Mouse (Mus musculus) forebrain, embryonic 11.5 days (tissue): Measurements from ENCODE around the gene Znrd1as. TPM values are rescaled to one million over a fixed set of nuclear protein-coding genes. Genes with fewer than 3 reads are reported as not detected.

ENCODE experiments used
- ATAC-seq: fragments of 200-750 bp; cut with Nextera tagmentation; replicated peaks from 2 replicates; pipeline ENCODE4 v1.8.0; 2017; ENCODE audit warnings: moderate TSS enrichment; ENCODE audit not compliant: low FRiP score
- DNase-seq: peaks from one replicate; pipeline ENCODE4 v3.0.0-alpha.2; 2017; ENCODE audit warnings: low spot score
- H3K27ac ChIP-seq: fragments of 300-500 bp; sonication (generic); 2 replicates; pipeline ENCODE4 v1.5.1; 2014; ENCODE audit warnings: low read depth, low read length
- H3K27me3 ChIP-seq: fragments of 300-500 bp; sonication (generic); 2 replicates; pipeline ENCODE4 v1.6.1; 2014; ENCODE audit warnings: mild to moderate bottlenecking, low read length, mixed read lengths; ENCODE audit not compliant: control insufficient read depth, insufficient read depth
- H3K36me3 ChIP-seq: fragments of 300-500 bp; sonication (generic); 2 replicates; pipeline ENCODE4 v1.6.1; 2014; ENCODE audit warnings: mild to moderate bottlenecking, low read length, moderate library complexity, mixed read lengths; ENCODE audit not compliant: control insufficient read depth, insufficient read depth
- H3K4me1 ChIP-seq: fragments of 300-500 bp; sonication (generic); replicated peaks from 2 replicates; pipeline ENCODE4 v1.6.1; 2014; ENCODE audit warnings: low read length, mixed read lengths; ENCODE audit not compliant: control insufficient read depth, insufficient read depth
- H3K4me2 ChIP-seq: fragments of 300-500 bp; sonication (generic); 2 replicates; pipeline ENCODE4 v1.6.1; 2014; ENCODE audit warnings: low read depth, mild to moderate bottlenecking, low read length, moderate library complexity, mixed read lengths; ENCODE audit not compliant: severe bottlenecking
- H3K4me3 ChIP-seq: fragments of 300-500 bp; sonication (generic); 2 replicates; pipeline ENCODE4 v1.5.1; 2014; ENCODE audit warnings: low read depth, low read length
- H3K9ac ChIP-seq: fragments of 300-500 bp; sonication (generic); 2 replicates; pipeline ENCODE4 v1.6.1; 2014; ENCODE audit warnings: low read length
- H3K9me3 ChIP-seq: fragments of 300-500 bp; sonication (generic); 2 replicates; pipeline ENCODE4 v1.6.1; 2016; ENCODE audit warnings: low read length, mixed read lengths; ENCODE audit not compliant: control insufficient read depth
- WGBS: fragments of 180-500 bp; shearing (Covaris S2); extraction: QIAGEN DNeasy Blood & Tissue Kit; methylation state at CpG from one replicate; pipeline ENCODE4 v1.1.7; 2014; 5-methylcytosine and 5-hydroxymethylcytosine counted together
- polyA plus RNA-seq: library from polyadenylated mRNA; unstranded; fragments of >200 nt; fragmentation: Nextera tagmentation; extraction: Ambion mirVana; gene quantifications from 2 replicates; pipeline ENCODE4 v1.2.1, GENCODE M21; 2014

Gene Znrd1as
- polyA plus RNA-seq, result 10.2 and 10.5 TPM in 2 replicates

GRCm38 (mm10) chr17:36957999-36958743, at the start of gene Znrd1as, which contains the start of gene Znrd1:
Gene Znrd1as (plus strand): TSS chr17:36958592.
Gene Znrd1 (minus strand): TSS chr17:36958559.
- under 1% methylated on average over 46 of the region's 46 CpGs for WGBS
- H3K27me3 ChIP-seq, result no peaks in the 10 kb centered on the region
- peak; percentile 96 for DNase-seq
- H3K4me2 ChIP-seq, result peak within 1 kb of the TSS; percentile 66
- peak within 1 kb of the TSS; percentile 73 for H3K4me3 ChIP-seq
- H3K9ac ChIP-seq, result peak within 1 kb of the TSS; percentile 81
- ATAC-seq, result peak; percentile 97
- no peaks in the 10 kb centered on the region for H3K9me3 ChIP-seq
- H3K4me1 ChIP-seq, result peaks cover 3% of the 10 kb centered on the region; the same call in 1 of the 2 replicates
- no peaks in the 10 kb centered on the region for H3K36me3 ChIP-seq
- H3K27ac ChIP-seq, result 0 out of 2 replicates have a peak within 1 kb of the TSS, but pooled peaks have one; percentile 14

GRCm38 (mm10) chr17:36909802-36910201, 48.6 kb upstream of the Znrd1as start:
- Histone ChIP-seq H3K27me3 (no peaks in the 10 kb centered on the region), H3K4me3 (no peak overlapping the region), H3K36me3 (no peaks in the 10 kb centered on the region), H3K4me1 (no peaks in the 10 kb centered on the region), H3K9ac (no peak overlapping the region), H3K27ac (no peak overlapping the region), H3K9me3 (no peaks in the 10 kb centered on the region), H3K4me2 (no peak overlapping the region)
- WGBS, result 57% methylated on average over 4 of the region's 4 CpGs
- no peak for ATAC-seq
- DNase-seq, result no peak

GRCm38 (mm10) chr17:36912031-36912430, 46.4 kb upstream of the Znrd1as start:
- DNase-seq, result no peak
- H3K27ac ChIP-seq, result no peak overlapping the region

GRCm38 (mm10) chr17:36914108-36914507, 44.3 kb upstream of the Znrd1as start:
- no peaks in the 10 kb centered on the region for H3K36me3 ChIP-seq
- DNase-seq, result peak; percentile 82
- no peak overlapping the region for H3K4me2 ChIP-seq
- H3K4me1 ChIP-seq, result no peaks in the 10 kb centered on the region
- H3K4me3 ChIP-seq, result no peak overlapping the region
- no peaks in the 10 kb centered on the region for H3K9me3 ChIP-seq
- H3K9ac ChIP-seq, result no peak overlapping the region
- H3K27me3 ChIP-seq, result no peaks in the 10 kb centered on the region
- ATAC-seq, result 0 out of 2 replicates have a peak, but pooled peaks have one; percentile 56
- no peak overlapping the region for H3K27ac ChIP-seq
- WGBS, result 11% methylated on average over 2 of the region's 2 CpGs

More at GRCm38 (mm10) chr17:36912031-36912430, 46.4 kb upstream of the Znrd1as start:
- Histone ChIP-seq H3K4me1 (no peaks in the 10 kb centered on the region), H3K9ac (no peak overlapping the region), H3K4me2 (no peak overlapping the region), H3K4me3 (no peak overlapping the region), H3K36me3 (no peaks in the 10 kb centered on the region), H3K9me3 (no peaks in the 10 kb centered on the region), H3K27me3 (no peaks in the 10 kb centered on the region)
- WGBS, result 74% methylated on average over 2 of the region's 2 CpGs
- ATAC-seq, result no peak

GRCm38 (mm10) chr17:36915076-36915475, 43.3 kb upstream of the Znrd1as start:
- Histone ChIP-seq H3K4me2 (no peak overlapping the region), H3K27ac (no peak overlapping the region), H3K4me3 (no peak overlapping the region), H3K9ac (no peak overlapping the region), H3K9me3 (no peaks in the 10 kb centered on the region), H3K4me1 (no peaks in the 10 kb centered on the region), H3K36me3 (no peaks in the 10 kb centered on the region), H3K27me3 (no peaks in the 10 kb centered on the region)
- DNase-seq (peak; percentile 72), ATAC-seq (0 out of 2 replicates have a peak, but pooled peaks have one; percentile 55)
- 15% methylated on average over 9 of the region's 9 CpGs for WGBS

GRCm38 (mm10) chr17:36920239-36920638, 38.2 kb upstream of the Znrd1as start:
- no peak overlapping the region for H3K9ac ChIP-seq
- H3K36me3 ChIP-seq, result no peaks in the 10 kb centered on the region
- no peak overlapping the region for H3K4me2 ChIP-seq
- ATAC-seq (no peak), DNase-seq (no peak)
- H3K27ac ChIP-seq, result no peak overlapping the region
- 51% methylated on average over 15 of the region's 15 CpGs for WGBS
- H3K4me3 ChIP-seq, result no peak overlapping the region
- H3K9me3 ChIP-seq, result no peaks in the 10 kb centered on the region
- H3K27me3 ChIP-seq, result no peaks in the 10 kb centered on the region
- no peaks in the 10 kb centered on the region for H3K4me1 ChIP-seq

- H3K9ac ChIP-seq, result no peak overlapping the region
- no peak overlapping the region for H3K4me3 ChIP-seq
- no peak overlapping the region for H3K27ac ChIP-seq
- DNase-seq (no peak), ATAC-seq (no peak)
- H3K27me3 ChIP-seq, result no peaks in the 10 kb centered on the region
- H3K9me3 ChIP-seq, result no peaks in the 10 kb centered on the region
- no peaks in the 10 kb centered on the region for H3K36me3 ChIP-seq
- WGBS, result 87% methylated on average over 4 of the region's 4 CpGs
- H3K4me1 ChIP-seq, result no peaks in the 10 kb centered on the region
- H3K4me2 ChIP-seq, result no peak overlapping the region
Measured at GRCm38 (mm10) chr17:36922715-36923114, 35.7 kb upstream of the Znrd1as start.

GRCm38 (mm10) chr17:36923491-36923890, 34.9 kb upstream of the Znrd1as start:
- no peak overlapping the region for H3K9ac ChIP-seq
- H3K27me3 ChIP-seq, result no peaks in the 10 kb centered on the region
- ATAC-seq, result no peak
- WGBS, result 77% methylated on average over 4 of the region's 4 CpGs
- H3K4me1 ChIP-seq, result no peaks in the 10 kb centered on the region
- no peak overlapping the region for H3K27ac ChIP-seq
- no peaks in the 10 kb centered on the region for H3K36me3 ChIP-seq
- H3K4me3 ChIP-seq, result no peak overlapping the region
- H3K9me3 ChIP-seq, result no peaks in the 10 kb centered on the region
- no peak overlapping the region for H3K4me2 ChIP-seq
- no peak for DNase-seq
